Mouse (Mus musculus) regulatory T cell (primary cell): ENCODE measurements around the gene Eno1.

Experiments used
- in situ Hi-C: fragments of 300-600 bp; cut with MboI, MseI; formaldehyde crosslinking; loops from one replicate; pipeline ENCODE4 v1.15.1; 2025; ENCODE audit warnings: high pct_unique_total_duplicates

Eno1 gene

DNA sequence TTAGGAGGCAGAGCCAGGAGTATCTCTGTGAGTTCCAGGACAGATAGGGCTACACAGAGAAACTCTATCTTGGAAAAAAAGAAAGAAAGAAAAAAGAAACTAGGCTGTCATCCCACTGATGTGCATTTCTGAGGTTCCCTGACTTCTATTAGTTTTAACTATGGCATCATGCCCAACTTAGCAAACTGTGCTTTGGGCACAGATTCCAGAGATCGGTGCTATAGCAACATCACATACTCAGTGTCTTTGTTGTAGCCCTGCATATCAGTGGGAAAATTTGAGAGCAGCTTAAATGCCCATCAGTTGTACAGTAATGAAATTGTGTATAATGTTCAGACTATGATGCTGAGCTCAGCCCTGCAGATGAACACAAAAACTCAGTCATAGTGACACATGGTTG lies 10.8 kb upstream of the Eno1 start:
- in situ Hi-C loops: no loop called here

DNA sequence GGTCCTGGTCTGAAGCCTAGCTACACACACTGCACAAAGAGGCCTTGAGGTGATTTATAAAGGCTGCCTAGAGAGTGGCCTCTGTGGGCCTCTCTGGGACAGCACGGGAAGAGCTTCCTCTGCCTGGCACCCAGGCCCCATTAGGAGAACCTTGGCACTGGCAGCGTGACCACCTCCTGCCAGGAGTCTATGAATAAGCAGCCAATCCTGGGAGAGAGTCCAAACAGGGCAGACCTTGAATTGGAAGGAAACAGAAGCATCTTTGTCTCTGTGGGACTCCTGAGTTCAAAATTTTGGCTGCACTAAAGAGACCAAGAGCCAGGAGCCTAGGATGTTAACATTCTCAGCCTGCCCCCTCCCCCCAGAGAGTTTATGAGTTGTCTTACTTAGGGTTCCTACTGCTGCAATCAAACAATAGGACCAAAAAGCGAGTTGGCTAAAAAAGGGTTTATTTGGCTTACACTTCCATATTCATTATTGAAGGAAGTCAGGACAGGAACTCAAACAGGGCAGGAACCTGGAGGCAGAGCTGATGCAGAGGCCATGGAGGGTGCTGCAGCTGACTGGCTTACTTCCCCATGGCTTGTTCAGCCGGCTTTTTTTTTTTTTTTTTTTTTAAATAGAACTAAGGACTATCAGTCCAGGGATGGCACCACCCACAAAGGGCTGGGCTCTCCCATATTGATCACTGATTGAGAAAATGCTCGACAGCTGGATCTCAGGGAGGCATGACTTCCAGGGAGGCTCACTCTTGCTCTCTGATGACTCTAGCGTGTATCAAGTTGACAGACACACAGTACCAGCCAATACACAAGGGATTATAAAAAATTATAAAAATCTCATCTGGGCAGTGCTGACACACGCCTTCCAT lies 9.5 kb upstream of the Eno1 start:
- in situ Hi-C loops: no loop called here

DNA sequence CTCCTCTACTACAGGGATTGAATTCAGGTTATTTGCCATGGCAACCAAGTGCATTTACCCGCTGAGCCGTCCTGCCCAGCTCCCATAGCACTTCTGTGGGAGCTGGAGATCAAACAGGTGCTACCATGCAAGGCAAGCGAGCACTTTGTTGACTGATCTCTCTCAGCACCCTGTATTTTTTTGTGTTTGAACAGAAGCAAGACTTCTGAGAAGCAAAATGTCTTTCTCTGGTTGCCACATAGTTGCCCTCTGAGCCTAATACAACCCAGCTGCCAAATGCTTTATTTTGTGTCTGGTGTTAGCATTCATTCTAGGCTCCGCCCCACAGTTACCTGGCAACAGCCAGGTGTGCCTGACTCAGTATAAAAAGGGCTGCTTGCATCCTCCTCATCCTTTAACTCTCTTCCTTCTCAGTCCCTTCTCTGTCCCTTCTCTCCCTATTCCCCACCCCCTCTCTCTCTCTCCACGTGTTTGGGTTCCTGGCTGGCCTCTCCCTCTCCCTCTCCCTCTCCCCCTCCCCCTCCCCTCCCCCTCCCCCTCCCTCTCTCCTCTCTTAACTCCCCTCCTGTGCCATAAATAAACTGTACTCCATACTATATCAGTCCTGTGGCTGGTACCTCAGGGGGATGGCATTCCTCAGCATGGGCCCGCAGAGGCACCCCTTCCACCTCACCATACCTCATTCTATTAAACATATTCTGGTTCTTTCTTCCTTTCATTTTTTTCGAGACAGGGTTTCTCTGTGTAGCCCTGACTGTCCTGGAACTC lies 7.8 kb upstream of the Eno1 start:
- in situ Hi-C loops: no loop called here

DNA sequence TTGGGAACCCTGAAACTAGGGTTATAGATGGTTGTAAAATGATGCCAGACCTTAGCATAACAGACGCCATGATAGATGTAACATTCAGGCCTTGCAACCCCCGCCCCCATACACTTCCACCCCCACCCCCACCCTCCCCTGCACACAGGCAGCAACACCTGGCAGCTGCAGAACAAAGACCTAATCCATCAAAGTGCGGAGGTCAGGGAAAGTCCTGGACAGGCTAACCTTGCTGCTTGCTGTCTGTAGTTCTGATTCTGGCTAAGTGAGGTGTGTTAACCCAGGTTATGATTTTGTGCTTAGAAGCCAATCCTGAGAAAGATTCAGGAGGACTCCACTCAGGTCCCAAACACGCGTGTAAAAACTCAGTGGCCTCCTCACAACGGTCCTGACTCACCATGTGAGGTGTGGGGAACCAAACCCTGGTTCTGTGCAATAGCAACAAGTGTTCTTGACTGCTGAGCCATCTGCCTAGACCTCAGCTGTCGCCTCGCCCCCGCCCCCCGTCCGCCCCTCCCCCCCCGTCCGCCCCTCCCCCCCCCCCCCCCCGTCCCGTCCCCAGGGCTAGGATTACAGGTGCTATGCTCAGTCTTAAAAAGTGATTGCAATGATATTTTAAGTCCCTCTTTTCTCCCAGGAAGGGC lies 6.7 kb upstream of the Eno1 start:
- in situ Hi-C loops: no loop called here

DNA sequence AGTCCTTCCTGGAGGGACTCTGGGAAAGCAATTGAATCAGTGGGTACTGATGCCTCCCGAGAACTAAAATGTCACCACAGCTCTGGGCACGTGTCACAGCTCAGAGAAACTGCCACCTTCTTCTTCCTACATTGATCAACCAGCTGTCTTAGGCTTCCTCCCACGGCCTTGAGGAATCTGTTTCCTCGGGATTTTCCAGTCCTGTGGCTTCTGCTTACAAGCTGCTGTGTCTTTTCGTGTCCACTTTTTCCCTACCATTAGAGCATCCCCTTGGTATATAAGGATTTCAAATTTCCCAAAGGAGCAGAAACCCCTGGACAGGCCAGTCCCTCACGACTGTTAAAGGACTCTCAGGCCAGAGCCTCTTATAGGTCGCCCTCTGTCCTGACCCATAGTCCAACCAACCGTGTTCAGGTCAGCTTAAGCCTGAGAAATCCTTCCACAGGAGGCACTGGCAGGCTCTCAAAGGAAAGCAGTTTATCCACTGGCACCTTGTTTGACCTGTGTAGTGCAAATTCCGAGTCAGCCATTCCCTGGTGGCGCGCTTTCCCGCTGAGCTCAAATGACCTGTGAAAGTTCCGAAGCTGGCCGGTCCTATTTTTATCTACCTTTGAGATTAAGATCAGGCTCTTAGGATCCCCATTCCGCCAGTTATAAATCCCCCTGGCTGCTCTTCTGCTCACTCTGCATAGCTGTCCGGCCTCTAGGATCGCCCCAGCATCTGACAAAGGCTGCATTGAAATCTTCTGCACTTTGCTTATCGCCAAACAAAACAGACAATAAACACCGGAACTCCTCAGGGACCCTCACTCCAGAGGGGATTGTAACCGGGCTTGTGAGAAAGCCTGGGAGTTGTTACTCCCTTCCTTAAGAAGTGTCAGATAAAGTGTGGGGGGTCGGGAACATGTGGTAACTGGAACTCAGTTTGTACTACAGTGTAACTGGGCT lies 5.8 kb upstream of the Eno1 start:
- in situ Hi-C loops: no loop called here

DNA sequence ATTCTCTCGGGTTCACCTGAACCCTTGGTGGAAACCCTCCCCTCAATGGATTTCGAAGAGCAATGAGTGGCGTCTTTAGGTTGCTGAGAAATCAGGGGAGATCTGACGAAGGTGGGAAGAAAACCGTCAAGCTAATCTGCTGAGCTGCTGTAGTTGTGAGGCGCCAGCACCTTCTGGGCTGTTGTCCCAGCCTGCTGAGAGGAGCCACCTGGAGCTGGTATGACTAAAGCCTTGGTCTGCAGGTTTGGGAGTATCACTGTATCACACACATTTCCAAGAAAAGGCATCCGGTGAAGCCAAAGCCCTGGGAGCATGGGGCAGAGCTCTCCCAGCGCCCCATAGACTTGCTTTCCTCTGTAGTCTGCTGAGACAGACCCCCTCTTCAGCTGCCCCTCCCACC lies 4.7 kb upstream of the Eno1 start:
- in situ Hi-C loops: no loop called here

DNA sequence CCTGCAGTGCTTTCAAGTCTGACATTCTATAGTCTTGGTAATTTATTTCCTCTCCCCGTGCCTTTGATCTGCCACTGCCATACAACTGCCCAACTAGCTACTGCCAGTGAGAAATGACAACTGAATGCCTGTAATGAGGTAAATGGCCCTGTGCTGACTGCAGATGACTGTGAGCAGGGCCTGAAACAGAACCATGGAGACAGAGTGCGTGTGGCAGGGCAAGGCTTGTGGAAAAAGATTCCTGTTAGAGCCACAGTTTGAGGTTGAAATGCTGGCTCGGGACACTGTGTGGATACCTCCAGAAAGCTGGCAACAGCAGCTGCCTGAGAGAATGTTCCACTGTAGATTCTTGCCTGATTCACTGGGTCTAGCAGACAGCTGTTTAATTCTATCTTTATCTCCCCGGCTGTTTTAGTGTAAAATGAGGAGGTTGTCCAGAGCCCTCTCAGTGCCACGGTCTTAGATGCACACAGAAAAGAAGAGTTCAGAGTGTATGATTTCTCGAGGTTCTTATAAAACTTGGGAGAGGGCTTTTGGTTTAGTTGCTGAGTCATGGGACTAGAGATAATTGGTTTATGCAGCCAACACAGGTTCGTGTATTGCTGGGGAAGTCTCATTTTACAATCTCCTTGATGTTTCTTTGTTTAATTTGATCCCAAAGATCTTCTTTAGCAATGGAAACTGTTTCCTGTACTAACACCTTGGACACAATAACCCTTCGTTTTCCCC lies 1.8 kb upstream of the Eno1 start:
- in situ Hi-C loops: no loop called here

DNA sequence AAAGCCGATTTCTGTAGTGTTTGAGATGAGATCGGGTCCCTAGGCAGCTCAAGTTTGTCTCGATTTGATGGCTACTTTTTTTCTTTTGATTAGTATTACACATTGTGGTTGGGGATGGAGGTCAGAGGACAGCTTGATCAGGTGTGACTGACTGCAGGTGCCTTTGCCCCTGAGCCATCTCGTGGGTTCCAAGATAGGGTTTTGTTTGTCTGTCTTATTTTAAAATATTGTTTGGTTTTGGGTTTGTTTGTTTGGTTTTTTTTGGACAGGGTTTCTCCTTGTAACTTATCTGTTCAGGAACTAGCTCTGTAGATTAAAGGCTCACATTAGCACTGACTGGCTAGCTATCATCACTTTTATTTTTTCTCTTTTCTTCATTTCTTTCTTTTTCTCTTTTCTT lies 936 bp upstream of the Eno1 start:
- in situ Hi-C loops: no loop called here

DNA sequence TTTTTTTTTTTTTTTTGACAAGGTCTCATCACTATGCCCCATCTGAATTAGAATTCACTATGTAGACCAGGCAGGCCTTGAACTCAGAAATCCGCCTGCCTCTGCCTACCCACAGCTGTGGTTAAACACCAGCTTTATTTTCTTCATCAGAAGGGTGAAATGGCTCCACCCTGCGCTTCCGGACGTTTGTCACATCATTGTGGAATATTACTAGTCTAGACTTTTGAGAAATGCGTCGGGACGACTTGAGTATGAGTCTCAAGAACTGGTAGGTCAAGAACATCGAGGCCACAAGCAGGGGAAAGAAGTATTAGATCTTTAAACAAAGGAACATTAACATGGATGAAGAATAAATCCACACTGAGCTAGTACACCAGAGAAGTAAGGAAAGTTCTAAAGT lies 490 bp upstream of the Eno1 start:
- in situ Hi-C loops: no loop called here

DNA sequence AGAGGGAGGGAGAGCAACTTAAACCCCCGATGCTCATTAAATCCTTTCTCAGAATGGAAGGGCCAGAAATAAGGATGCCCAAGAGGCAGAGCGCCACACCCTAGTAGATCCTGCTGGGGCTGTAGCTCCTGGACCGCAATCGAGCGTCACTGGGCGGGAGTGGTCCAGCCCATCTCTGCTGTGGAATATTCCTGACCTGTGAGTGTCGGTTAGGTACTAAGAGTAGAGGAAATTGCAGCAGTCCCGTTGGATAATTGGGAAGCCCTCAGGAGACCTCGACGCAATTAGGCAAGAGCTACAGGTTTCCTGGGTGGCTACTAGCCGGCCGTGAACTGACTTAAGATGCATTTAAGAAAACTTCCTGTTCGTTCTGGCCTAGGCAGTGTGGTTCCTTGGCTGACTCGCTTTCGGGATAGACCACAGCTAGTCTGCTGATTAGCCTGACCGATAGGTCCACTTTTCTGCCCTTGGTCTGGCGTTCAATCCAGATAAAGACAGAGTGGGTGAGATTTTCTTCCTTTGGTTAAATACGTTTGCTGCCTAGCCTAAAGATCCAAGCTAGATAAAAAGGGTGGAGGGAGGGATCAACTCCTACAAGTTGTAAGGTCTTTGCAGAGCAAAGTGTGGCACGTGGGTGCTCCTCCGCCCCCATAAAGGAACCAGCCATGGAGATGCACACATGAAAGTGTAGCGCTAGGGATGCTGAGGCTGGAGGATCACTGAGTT lies 1.3 kb downstream of the Eno1 start:
- in situ Hi-C loops: no loop called here

DNA sequence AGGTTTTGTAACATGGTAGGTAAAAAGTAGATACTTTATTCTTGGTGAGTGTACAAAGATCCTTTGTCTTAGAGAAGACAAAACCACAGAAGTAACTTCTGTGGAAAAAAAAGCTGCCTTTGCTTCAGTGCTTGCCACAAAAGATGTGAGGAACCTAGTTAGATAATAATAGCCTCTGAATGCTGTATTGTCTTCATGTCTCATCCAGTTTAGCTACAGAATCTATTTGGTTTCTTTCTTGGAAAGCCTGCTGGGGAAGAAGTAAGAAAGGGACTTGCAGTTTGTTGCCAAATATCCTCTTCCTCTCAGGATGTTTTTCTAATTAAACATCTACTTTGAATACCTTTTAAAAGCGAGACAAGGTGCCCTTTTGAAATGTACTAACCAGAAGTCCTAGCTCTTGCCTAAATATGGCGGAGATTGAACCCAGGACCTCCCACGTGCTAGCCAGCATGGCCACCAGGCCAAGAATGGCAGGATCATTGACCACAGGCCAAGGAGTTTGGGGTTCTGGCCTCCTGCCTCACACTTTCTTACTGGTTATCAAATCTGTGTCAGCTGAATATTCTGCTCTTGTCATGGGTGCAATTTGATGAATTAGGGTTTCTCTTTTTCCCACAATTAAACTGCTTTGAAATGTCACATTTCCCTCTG lies 2.0 kb downstream of the Eno1 start:
- in situ Hi-C loops: no loop called here

DNA sequence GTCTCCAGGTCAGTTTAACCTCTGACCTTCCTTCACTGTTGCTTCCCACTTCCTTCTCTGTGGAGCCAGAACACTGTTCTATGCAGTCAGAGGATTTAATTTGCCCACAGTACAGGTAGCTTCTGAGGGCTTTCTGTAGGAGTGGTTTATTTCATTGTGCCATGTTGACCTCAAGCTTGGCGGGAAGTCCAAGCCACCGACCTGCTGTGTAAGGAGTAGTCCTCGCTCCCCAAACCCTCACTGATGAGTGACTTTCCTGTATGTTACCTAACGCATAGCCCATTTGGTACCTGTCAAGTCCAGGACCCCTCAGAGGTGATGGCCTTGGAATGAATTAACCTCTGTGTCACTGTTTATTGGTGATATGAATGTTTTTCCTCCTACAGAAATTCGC lies 2.6 kb downstream of the Eno1 start:
- in situ Hi-C loops: no loop called here

DNA sequence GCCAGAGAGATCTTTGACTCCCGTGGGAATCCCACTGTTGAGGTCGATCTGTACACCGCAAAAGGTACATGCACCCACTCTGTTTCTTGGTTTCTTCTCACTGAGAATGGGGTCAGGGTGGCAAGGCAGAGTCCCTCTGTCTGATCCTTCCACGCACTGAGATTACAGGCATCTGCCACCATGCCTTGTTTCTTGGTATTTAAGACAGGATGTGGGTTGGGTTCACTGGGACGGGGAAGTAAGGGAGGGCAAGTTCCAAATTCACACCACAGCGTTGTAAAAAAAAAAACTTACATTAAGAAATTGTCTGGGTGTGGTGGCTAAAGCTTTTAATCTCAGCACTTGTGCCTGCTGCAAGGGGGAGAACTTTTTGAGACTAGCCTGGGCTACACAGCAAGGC lies 3.0 kb downstream of the Eno1 start:
- in situ Hi-C loops: no loop called here

DNA sequence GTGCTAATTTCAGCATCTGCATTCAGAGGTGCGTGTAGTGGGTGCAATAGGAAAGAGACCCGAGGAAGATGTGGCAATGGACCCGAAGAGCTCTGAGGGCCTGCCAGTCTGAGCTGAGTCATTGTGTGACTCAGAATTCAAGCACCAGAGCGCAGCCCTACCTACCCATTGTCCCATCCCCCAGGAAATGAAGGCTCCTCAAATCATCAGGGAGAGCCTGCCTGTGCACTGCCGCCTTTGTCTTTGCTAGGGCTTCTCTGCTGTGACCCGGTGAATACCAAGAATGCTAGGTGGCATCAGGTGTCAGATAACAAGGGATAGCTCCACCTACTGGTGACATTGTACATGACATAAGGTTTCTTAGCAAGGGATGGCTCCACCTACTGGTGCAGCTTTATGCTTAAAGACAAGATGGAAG lies 3.4 kb downstream of the Eno1 start:
- in situ Hi-C loops: no loop called here

DNA sequence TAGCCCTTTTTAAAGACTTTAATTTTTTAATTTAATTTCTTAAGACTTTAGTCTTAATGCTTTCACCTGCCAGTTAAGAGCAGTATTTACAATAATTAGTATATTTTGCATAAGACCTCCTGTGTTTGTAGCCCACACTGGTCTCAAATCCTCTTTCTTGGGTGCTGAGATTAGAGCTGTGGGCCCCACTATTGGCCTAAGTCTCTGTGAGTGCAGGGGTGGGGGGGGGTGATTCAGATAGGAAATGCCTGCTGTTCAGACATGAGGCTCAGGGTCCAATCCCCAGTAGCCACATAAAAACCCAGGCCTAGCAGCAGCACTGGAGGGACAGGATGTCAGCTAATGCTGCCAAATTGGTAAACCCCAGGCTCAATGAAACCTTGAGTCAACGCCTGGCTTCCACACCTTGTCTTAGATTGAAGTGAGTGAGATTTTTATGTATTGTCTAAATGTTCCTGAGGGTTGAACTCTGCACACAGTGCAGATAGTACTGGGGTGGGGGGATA lies 3.9 kb downstream of the Eno1 start:
- in situ Hi-C loops: no loop called here

DNA sequence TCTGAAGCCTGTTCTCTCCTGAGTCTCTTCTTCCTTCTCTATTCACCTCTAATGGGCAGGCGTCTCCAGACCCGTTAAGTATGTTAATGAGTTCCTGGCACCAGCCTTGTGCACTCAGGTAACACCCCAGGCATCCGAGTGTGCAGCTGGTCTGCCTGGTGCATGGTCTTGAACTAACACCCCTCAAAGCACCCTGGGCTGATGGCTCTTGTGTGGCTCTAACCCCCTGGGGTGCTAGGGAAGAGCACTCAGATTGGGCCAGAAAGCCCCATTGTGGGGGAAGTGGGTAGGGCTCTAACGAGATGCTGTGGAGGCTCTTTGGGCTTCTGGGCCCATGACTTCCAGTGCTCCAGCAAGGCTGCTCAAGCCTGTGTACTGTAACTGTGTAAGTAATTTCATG lies 5.2 kb downstream of the Eno1 start:
- in situ Hi-C loops: no loop called here

DNA sequence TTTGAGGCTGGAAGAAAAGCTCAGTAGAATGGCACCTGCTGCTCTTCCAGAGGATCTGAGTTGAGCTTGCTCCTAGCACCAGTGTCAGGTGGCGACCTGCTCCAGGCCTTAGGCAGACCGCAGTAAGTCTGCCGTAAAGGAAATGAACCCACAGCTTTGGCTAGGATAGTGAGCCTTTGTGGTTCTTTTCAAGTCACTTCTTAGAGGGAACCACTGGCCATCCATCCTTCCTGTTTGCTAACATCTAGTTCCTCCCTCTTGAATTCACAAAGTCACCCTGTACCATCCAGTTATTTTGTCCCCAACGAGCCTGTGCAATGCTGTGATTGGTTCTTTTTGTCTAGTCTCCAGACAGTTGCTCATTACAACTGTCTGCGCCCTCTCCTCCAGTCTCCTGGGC lies 6.2 kb downstream of the Eno1 start:
- in situ Hi-C loops: no loop called here

DNA sequence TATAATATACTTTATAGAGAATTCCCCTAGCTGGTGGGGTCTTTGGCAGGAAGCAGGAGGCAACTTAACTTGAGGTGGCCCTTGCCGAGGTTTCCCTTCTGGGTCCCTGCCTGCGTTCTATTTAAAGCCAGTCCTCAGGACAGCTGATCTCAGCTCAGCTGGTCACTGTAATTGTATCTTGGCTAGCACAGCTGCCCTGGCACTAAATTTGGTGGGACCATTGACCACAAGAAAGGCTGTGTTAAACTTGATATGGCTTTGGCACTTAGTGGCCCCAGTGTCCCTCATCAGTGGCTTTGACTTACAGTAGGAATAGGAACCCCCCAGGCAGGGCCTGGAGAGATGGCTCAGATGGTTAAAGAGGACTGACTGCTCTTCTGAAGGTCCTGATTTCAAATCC lies 9.4 kb downstream of the Eno1 start:
- in situ Hi-C loops: no loop called here

DNA sequence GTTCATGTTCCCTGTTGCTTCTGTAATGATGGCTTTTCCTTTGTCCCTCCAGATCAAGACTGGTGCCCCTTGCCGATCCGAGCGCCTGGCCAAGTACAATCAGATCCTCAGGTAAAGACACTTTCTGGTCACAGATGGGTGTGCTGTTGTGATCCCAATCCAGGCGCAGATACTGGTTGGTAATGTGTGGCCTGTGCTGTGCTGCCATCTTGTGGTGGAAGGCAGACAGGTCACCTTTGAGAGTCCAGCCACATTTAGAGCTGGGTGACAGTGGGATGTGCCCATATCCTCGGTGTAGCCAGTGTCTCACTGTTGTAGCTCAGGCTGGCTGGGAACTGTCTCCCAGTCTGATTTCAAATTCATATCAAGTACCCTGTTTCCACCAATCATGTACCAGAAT lies 11.5 kb downstream of the Eno1 start:
- in situ Hi-C loops: no loop called here
